Mouse (Mus musculus): ENCODE measurements around the gene Zfp667.
A peak's percentile ranks its signal among the peaks of the same experiment; 100 is the strongest.

DNA sequence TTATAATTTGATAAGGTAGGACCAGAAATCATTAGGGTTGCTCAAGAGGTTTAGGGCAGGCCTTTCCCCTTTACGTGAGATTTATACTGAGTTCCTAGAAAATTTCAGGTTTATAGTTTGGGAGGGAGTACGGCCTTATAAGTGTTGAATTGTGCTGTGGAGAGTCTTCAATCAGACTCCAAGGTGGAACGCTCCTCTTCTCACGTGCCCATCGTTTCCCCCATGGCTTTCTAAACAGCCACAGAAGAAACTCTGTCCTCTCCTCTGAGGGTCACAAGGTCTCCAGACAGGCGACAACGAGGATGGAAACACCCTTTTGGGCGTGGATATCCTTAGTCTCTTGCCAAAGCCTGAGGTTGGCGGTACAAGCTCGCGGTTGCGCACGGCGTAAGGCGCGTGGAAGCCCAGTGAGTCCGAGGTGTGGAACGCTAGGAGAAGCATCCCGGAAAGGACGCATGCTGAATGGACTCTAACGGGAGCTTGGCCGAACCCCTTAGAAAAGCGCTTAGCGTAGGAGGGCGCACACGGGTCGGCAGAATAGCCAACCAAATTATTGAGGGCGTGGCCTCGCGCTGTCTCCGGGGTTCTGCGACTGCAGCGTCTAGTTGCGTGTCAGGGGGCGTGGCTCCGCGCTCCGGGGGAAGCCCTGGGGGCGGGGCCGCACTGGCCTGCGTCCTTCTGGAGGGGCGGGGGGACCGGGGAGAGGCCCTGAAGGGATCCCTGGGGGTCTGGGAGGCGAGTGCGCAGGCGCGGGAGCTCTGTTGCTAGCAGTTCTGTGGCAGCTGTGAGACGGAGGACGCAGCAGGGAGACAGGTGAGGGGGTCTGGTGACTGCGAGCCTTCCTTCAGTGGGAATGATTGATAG lies at the start of gene Zfp667:
- TF ChIP-seq CTCF (IDR thresholded peaks at IDR 0.05; ENCODE audit: low read depth) = peak; percentile 26; the same call in 1 of the 2 replicates
- no peak for TF ChIP-seq EP300 (IDR thresholded peaks at IDR 0.05; ENCODE audit: low read depth)
